Mouse (Mus musculus) c-Kit-positive CD71-positive TER-119-positive erythroid progenitor cells, embryonic 14.5 days (primary cell): ENCODE measurements around the gene Zbtb41.

ENCODE experiments used
- DNase-seq: peaks from one replicate; pipeline ENCODE4 v3.0.0-alpha.2; 2013; ENCODE audit warnings: low spot score

Gene Zbtb41

GRCm38 (mm10) chr1:139478898-139479297, 56.8 kb downstream of the Zbtb41 start:
- DNase-seq: no peak

- DNase-seq: no peak
Observed at GRCm38 (mm10) chr1:139480246-139480645, 58.2 kb downstream of the Zbtb41 start.

GRCm38 (mm10) chr1:139481146-139481545, 59.1 kb downstream of the Zbtb41 start:
- no peak for DNase-seq

- DNase-seq: no peak
Observed at GRCm38 (mm10) chr1:139494630-139495029, 72.5 kb downstream of the Zbtb41 start.

GRCm38 (mm10) chr1:139495408-139495807, 73.3 kb downstream of the Zbtb41 start:
- DNase-seq: no peak

DNA sequence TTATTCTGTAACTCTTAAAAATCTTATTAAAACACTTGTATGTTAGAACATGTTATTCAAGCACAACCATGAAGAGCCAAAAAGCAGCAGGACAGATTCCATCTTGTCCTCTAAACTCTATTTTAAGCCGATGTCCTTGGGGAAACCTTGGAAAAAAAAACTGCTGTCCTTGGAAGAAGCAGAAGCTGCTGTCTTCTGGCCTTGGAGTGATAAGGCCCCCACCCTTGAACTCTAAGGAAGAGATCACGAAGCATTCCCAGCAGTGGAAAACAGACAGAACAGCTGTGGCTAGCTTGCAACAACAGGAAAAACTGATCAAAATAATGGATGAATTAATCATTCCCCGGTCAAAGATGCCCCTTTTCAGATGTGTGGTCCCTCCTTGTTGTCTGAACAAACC, 74.1 kb downstream of the Zbtb41 start:
- DNase-seq: no peak

- DNase-seq: no peak
Observed at GRCm38 (mm10) chr1:139499751-139500150, 77.7 kb downstream of the Zbtb41 start.

DNA sequence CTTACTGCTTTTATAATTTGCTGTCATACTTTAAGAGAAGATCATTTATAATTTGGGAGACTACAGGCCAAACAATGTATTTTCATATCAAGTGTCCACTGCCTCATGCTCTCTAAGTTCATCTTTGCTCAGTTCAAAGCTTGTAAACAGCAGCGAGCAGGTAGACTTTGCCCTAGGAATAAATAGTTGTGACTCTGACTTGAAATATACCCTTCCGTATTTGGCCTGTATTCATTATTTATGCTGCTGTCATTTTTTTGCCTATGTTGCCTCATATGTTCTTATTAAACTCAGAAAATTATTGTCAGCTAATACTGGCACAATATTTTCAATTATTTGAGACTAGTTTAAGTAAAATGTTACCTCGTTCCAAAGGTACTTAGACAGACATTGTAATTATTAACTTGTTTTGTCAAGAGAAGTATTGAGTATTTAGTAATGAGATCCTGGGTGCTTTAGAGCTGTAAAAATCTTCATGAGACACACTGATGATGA, 79.2 kb downstream of the Zbtb41 start, which contains the start of gene F13b:
TSS of gene F13b (plus strand) at position 445 of the 495 bp plus-strand sequence.
- DNase-seq: no peak
